1 mouse cellular context compared by ENCODE assay signal in genomic region chr7:101107968-101108652, GRCm38 (mm10).
TF ChIP-seq lines count a peak whose summit lies in the region.

No protein-coding gene starts in this region.

TF ChIP-seq in CH12.LX, 34 proteins besides CTCF, POLR2A, EP300 and RAD21 (continued from another document):
- peak; percentile 75 for TF ChIP-seq SMC3 (IDR thresholded peaks at IDR 0.05; ENCODE audit: low read depth, low read length)
- TF ChIP-seq E2F4 (IDR thresholded peaks at IDR 0.05; ENCODE audit: insufficient replicate concordance, low read depth, low read length) = peak; percentile 77; the same call in 1 of the 2 replicates
- TF ChIP-seq JUN (IDR thresholded peaks at IDR 0.05; ENCODE audit: insufficient read depth, low read depth, low read length) = no peak
- TF ChIP-seq MYC (IDR thresholded peaks at IDR 0.05; ENCODE audit: low read depth, low read length) = peak; percentile 80; the same call in 1 of the 2 replicates
- peak; percentile 86 for TF ChIP-seq SIN3A (IDR thresholded peaks at IDR 0.05; ENCODE audit: low read length)
- peak; percentile 81 for TF ChIP-seq MEF2A (IDR thresholded peaks at IDR 0.05; ENCODE audit: borderline replicate concordance, low read depth, low read length)
- no peak; the same call in 1 of the 2 replicates for TF ChIP-seq NELFE (IDR thresholded peaks at IDR 0.05; ENCODE audit: low read depth, low read length)
- TF ChIP-seq MAFK (IDR thresholded peaks at IDR 0.05; ENCODE audit: insufficient replicate concordance, low read length) = no peak
- peak; percentile 90 for TF ChIP-seq NRF1 (IDR thresholded peaks at IDR 0.05; ENCODE audit: low read depth, low read length)
- TF ChIP-seq MXI1 (IDR thresholded peaks at IDR 0.05; ENCODE audit: low read depth, low read length) = peak; percentile 37; the same call in 1 of the 2 replicates
- 0 out of 2 replicates have a peak, but pooled peaks have one; percentile 37 for TF ChIP-seq ZMIZ1 (IDR thresholded peaks at IDR 0.05; ENCODE audit: low read depth, low read length)
- peak; percentile 82; the same call in 1 of the 2 replicates for TF ChIP-seq IRF4 (IDR thresholded peaks at IDR 0.05; ENCODE audit: low read depth, low read length)
- 0 out of 2 replicates have a peak, but pooled peaks have one; percentile 56 for TF ChIP-seq KAT2A (IDR thresholded peaks at IDR 0.05; ENCODE audit: insufficient replicate concordance, low read length)
- TF ChIP-seq POLR2AphosphoS2 (IDR thresholded peaks at IDR 0.05; ENCODE audit: low read depth, low read length) = no peak
- peak; percentile 98 for TF ChIP-seq CHD1 (IDR thresholded peaks at IDR 0.05; ENCODE audit: low read depth, low read length)
- no peak for TF ChIP-seq PAX5 (IDR thresholded peaks at IDR 0.05; ENCODE audit: low read length)
- peak; percentile 85 for TF ChIP-seq MAX (IDR thresholded peaks at IDR 0.05; ENCODE audit: low read length)
- no peak; the same call in none of the 2 replicates for TF ChIP-seq UBTF (IDR thresholded peaks at IDR 0.05; ENCODE audit: low read depth, low read length)
- no peak for TF ChIP-seq ZC3H11A (IDR thresholded peaks at IDR 0.05; ENCODE audit: low read depth, low read length)
- no peak; the same call in 1 of the 2 replicates for TF ChIP-seq RCOR1 (conservative IDR thresholded peaks at IDR 0.05; ENCODE audit: low read depth, low read length)
- TF ChIP-seq HCFC1 (IDR thresholded peaks at IDR 0.05; ENCODE audit: low read depth, low read length) = peak; percentile 66
- TF ChIP-seq MAZ (IDR thresholded peaks at IDR 0.05; ENCODE audit: low read depth, low read length) = peak; percentile 95
- no peak; the same call in 1 of the 2 replicates for TF ChIP-seq JUND (conservative IDR thresholded peaks at IDR 0.05; ENCODE audit: low read depth, low read length)
- TF ChIP-seq BHLHE40 (IDR thresholded peaks at IDR 0.05; ENCODE audit: low read depth, low read length) = peak; percentile 76
- peak; percentile 84 for TF ChIP-seq CHD2 (IDR thresholded peaks at IDR 0.05; ENCODE audit: low read length)
- peak; percentile 73 for TF ChIP-seq TCF12 (IDR thresholded peaks at IDR 0.05; ENCODE audit: low read depth, low read length)
- peak; percentile 62 for TF ChIP-seq ETS1 (conservative IDR thresholded peaks at IDR 0.05; ENCODE audit: low read depth, low read length)
- peak; percentile 83 for TF ChIP-seq ELF1 (IDR thresholded peaks at IDR 0.05; ENCODE audit: low read depth, low read length)
